Mouse (Mus musculus) lung, postnatal 25 days (tissue): Measurements from ENCODE around the gene Olfr1212.

Experiments
- DNase-seq: peaks from one replicate; pipeline ENCODE4 v3.0.0; 2022; ENCODE audit warnings: low spot score

Olfr1212 gene

DNA sequence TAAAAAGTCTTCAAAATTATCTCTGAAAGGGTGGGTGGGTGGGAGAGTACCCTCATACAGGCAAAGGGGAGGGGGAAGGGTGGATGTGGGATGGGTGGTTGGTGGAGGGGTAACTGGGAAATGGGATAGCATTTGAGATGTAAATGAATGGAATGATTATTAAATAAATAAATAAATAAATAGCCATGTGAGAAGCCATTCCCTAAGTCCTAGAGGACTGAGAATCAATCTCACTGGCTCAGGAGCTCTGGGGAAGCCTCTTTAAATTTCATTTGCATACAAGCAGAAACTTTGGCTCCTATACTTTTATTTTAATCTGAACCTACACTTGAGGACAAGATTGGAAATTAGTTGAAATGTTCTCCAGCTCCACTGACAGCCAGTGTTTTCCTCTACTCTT lies at the start of gene Olfr1212:
Gene Olfr1212 (plus strand): TSS at position 301 of the 400 bp plus-strand sequence.
- DNase-seq = no peak

DNA sequence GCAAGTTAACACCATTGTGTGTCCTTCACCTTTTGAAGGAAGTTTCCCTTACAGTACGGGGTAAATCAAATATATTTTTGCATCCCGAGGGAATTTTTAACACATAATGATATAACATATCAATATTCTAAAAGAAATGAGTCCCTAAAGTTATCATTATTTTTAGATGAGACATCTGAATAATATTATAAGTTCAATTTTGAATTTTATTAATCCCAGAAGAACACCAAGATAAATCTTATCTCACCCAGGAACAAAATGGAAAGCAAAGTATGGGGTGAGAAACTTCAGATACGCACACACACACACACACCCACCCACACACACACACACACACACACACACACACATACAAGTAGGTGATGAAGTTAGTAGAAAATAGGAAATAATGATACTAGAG lies 38.7 kb upstream of the Olfr1212 start, which contains the start of gene Olfr1209:
Gene Olfr1209 (minus strand): TSS at position 101 of the 400 bp plus-strand sequence.
- no peak for DNase-seq

DNA sequence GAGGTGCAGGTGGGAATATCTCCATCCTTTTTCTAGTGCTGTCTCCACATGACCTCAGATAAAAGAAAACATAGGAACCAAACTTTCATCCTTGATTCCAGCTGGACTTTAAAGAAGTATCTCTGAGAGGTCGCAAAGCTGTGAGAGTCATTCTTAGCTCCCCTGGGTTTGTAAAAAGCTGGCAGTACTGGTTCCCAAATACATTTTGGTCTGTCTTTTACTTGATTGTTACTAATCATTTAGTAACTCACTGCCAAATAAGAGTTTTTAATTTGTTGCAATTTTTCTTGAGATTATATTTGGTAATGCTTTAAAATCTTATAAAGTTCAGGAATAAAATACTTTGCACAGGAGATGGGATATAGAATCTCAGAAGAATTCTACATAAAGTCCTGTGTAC lies 15.8 kb upstream of the Olfr1212 start, which contains the start of gene Olfr1211:
Gene Olfr1211 (minus strand): TSS at position 101 of the 400 bp plus-strand sequence.
- DNase-seq = no peak

DNA sequence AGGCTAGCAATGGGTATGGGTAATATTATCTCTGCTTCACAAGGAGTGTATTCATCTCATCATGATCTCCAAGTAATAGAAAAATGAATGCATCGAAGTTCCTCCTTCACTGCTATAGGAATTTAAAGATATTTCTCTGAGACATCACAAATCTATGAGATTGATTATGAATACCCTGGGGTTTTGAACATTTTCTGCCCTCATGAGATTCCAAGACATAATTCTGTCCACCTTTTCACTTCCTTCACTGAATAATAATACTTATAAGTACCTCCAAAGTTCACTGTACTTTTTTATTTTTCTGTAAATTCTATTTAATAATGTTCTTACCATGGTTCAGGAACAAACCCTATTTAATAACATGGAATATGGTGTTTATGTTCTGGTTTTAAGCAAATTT lies 26.4 kb downstream of the Olfr1212 start, which contains the start of gene Gm13762:
Gene Gm13762 (minus strand): TSS at position 101 of the 400 bp plus-strand sequence.
- DNase-seq = no peak

DNA sequence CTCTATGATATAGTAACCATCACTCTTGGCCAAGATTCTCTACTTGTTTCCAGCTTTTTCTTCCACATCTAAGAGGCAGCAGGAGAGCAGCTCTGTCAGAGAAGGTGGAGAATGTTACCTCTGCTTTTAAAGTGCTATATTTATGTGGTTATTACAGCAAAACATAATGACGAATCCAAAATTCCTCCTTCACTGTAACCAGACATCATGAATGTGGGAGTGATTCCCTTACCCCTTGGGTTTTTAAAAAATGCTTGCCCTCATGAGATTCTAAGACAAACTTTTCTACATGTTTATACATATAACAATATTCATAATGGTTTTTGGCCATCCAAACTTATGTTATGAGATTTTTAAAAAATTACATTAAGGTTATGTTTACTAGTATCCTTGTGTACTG lies 38.8 kb downstream of the Olfr1212 start, which contains the start of gene Olfr1214:
Gene Olfr1214 (minus strand): TSS at position 101 of the 400 bp plus-strand sequence.
- DNase-seq = no peak

DNA sequence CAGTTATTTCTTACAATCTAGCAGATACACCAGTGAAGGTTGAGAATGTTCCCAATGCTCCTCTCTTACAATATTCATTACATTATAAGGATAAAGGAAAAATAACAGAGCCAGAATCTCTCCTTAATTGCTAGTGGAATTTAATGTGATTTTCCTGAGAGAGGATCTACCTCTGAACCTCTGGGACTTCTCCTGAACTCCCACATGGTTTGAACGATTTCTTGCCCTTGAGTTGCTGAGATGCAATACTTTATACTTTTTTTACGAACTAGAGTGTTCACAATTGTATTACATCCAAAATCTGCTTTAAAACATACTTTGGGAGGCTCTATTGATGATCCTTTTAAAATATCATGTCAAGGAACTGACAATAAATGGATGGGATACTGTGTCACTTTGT lies 53.1 kb downstream of the Olfr1212 start, which contains the start of gene Olfr1215:
Gene Olfr1215 (minus strand): TSS at position 101 of the 400 bp plus-strand sequence.
- no peak for DNase-seq
